Mouse (Mus musculus) G1E-ER4 (cell line): ENCODE data around the gene Borcs5. TPM values are rescaled to one million over a fixed set of nuclear protein-coding genes. Genes with fewer than 3 reads are reported as not detected.
A peak's percentile ranks its signal among the peaks of the same experiment; 100 is the strongest.

Experiments used
- GATA1 ChIP-seq: IDR thresholded peaks from one replicate; pipeline ENCODE4 v1.8.0; 2012; ENCODE audit warnings: low read length, inconsistent platforms
- polyA plus RNA-seq: library from polyadenylated mRNA; stranded (reverse); fragments of >175 nt; gene quantifications from 2 replicates; pipeline ENCODE4 v1.2.3, GENCODE M21; 2012

Borcs5 gene
- polyA plus RNA-seq, 1 experiment: 15.0 TPM

DNA sequence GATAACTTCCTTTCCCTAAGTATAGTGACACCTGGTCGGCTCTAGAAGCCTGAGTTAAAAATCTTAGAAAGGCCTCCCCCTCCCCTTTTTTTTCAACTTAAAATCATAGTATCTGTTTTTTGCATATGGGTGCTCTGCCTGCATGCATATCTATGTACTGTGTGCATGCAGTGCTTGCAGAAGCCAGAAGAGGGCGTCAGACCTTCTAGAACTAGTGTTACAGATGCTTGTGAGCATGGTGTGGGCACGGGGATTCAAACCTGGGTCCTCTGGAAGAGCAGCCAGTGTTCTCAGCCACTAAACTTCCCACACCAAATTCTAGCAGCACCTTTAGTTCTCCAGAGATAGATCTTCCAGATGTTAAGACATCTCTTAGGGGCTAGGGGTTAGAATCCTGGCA is 21.7 kb upstream of the Borcs5 start:
- TF ChIP-seq GATA1: no peak

DNA sequence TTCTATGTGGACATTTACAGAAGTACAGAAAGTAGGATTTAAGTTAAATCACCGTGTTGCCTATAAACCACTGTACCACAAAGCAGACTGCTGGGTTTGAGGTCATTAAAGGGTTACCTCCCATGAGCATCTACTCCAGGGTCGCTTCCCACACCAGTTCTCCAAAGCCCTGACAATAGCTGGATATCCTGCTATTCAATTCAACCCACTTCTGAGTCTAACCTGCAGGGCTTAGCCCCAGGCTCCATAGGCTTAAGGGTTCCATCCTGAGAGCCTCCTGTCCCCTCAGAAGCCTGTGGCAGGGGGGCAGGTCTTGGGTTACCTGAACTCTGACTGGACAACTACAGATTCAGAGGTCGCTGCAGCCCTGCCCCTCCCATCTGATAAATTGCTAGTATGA is 19.2 kb upstream of the Borcs5 start:
- TF ChIP-seq GATA1: no peak

DNA sequence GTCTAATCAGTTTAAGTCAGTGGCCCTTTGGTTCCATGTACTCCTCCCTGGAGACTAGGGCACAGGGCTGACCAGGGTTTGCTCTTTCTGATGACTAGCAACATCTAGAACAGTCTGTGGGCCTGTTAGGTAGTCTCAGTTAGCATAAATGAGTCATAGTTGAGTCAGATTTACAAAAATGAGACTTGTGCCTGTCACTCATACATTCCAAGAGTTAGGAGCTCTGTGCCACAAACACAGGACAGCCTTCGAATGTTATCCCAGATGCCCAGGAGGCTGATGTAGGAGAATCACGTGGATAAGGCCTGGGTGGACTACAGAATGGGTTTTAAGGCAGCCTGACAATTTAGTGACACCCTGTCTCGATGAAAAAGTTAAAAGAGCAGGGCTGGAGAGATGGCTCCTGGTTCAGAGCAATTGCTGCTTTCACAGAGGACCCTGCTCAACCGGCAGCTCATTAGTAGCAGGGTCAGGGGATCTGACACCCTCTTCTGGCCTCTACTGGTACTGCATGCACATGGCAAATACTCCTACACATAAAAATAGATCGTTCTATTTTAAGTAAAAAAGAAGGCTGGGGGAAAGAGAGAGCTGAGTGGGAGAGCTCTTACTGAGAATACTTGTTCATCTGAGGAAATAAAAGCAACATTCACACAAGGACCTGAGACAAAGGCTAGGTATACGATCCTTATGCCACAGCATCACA is 18.3 kb upstream of the Borcs5 start:
- TF ChIP-seq GATA1: no peak

DNA sequence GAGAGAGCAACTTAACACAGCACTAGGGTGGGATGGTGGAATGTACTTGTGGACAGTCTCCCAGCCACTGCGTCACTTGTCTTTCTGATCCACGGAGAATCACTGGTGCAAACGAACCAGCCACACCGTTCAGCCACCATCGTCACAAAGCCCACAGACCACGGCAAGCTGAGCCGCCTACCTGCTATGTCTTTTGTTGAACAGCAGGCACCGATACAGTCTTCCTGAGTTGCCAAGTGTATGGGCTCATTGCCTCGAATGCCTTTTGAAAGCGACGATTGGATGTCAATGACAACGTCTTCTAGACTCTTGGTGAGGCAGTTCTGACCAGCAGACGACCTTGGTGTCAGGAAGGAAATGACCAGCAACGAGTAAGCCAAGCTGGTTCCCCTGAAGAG is 17.8 kb upstream of the Borcs5 start:
- TF ChIP-seq GATA1: no peak

DNA sequence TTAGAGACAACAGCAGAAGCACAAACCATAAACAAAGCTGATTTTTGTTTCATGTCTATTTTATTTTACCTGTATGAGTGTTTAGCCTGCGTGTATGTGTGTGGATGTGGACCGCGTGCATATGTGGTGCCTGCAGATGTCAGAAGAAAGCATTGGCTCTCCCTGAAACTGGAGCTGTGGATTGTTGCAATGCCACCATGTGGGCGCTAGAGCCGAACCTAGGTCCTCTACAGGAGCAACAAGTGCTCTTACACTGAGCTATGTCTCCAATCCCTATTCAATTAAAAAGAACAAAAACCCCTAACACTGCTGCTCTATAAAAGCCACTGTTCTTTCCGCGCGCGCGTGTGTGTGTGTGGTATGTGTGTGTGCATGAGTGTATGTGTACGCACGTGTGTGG is 13.9 kb upstream of the Borcs5 start:
- TF ChIP-seq GATA1: no peak

DNA sequence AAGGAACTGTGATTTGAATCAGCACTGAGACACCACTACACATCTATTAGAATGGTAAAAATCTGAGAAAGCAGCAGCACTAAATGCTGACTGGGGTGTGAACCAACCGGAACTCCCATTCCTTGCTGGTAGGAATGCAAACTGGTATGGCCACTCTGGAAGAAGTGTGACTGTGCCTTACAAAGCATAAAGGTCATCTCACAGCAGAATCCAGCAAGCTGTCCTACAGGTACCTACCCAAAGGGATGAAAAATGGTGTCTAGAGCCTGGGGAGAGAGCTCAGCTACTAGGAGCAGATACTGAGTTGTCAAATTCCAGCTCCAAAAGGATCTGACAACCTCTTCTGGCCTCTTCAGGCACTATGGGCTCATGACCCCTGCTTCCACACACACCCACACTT is 12.7 kb upstream of the Borcs5 start:
- no peak for TF ChIP-seq GATA1

DNA sequence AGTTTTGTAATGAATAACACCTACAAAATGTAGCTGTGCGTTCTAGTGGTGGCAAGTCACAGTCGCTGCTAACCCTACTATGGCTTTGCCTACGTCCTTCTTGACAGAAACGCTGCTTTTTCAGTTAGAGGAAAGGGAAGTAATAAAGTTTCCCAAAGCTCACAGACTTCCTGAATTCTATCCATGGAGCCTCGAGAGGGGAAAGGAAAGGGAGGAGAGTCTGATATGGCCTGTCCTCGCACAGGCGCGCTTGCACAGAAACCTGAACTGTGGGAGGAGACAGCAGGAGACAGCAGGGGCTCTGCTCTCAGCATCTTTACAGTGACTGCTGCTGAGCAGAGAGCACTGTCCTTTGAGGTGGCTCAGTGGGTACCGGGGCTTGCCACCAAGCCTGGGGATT is 8.9 kb upstream of the Borcs5 start:
- no peak for TF ChIP-seq GATA1

DNA sequence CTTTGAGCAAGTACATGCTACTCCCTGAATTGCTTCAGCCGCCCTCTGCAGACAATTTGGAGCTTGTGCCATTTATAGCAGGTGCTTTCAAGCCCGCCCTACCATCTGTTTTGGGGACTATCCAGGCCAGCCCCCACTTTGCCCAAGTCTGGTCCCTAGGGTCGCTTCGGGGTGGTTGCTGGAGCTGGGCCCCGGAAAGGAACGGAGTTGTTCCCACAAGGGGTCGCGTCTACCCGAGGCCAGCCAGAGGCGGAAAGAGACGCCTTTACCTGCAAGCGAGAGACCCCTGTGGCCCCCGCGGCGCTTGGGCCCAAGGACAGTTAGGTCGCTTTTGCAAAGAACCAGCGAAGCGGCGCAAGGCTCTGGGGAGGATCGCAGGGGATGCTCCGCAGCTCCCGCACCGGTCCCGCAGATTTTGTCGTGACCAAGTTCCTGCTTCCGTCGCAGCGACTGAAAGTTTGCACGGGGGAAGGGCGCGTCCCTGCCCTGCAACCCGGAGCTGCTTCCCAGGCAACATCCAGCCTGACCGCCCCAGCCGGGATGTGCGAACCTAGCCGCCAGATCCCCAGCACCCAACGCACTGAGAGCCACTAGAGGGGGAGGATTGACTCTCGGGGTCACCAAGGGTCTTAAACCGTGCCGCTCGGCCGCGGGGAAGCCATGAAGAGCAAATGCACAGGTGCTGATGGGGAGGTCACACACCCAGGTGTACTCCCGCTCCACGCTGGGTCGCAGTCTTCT is 7.2 kb upstream of the Borcs5 start, which contains the start of gene Mansc1:
Gene Mansc1 (minus strand): TSS at position 542 of the 741 bp plus-strand sequence.
- no peak for TF ChIP-seq GATA1

DNA sequence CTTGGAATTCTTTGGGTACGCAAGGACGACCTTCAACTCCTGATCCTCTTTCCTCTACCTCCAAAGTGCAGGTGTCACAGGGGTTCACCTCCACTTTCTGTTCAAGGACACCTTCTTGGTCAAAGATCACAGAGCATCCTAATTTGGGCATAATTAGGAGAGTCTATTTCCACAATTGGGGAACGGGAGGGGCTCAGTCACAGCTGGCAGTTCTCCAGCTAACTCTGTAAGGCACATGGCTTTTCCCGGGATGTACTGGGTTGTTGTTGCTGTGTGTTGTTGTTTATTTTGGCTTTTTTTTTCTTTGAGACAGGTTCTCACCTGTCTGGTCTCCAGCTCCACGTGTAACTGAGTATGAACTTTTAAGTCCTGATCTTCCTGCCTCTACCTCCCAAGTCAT is 6.6 kb upstream of the Borcs5 start:
- TF ChIP-seq GATA1: no peak

DNA sequence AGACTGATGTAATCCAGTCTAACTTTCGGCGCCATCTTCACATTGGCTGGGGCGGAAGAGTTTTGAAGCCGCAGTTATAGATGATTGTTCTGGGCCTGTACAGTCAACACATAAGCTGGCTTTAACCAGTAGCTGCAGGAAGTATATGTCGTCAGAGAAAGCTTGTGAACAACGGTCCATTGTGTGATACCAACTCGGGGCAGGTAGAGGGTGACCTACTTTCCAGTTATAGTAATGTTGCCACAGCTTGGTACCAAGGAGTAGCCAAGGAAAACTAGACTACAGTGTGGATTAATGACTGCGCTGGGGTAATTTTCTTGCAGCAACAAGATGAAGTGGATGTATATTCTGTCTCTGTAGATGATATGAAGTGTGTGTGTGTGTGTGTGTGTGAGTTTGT is 5.8 kb upstream of the Borcs5 start:
- TF ChIP-seq GATA1: no peak

DNA sequence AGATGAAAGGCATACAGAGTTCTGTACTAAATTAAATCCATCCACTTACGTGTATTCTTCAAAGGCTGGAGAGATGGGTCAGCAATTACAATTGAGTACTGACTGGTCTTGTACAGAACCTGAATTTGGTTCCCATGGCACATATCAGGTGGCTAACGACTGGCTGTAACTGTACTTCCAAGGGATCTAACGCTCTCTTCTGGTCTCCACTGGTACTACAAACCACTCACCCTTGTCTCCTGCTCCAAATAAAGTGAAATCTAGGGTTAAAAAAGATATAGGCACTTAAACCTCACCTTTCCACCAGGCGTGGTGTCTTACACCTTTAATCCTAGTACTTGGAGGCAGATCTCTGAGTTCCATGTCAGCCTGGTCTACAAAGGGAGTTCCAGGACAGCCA is 2.8 kb upstream of the Borcs5 start:
- TF ChIP-seq GATA1: no peak

DNA sequence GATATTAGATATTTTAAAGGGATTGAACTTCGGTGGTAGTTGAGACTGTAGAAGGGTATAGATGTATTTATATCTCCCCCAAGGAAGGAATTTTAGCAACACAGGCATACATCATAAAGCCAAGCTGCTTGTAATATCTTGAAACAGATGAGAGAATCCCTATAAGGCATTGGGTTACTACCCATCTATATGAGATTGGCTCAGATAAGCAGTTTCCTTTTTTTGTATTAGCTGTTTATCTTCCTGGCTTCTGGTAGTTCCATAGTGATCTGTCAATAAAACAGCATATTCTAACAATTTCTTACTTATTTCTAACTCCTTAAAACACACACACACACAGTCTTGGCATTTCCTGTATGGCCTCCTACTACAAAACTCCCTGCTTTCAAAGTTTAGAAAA is 590 bp downstream of the Borcs5 start:
- TF ChIP-seq GATA1: peak; percentile 7

DNA sequence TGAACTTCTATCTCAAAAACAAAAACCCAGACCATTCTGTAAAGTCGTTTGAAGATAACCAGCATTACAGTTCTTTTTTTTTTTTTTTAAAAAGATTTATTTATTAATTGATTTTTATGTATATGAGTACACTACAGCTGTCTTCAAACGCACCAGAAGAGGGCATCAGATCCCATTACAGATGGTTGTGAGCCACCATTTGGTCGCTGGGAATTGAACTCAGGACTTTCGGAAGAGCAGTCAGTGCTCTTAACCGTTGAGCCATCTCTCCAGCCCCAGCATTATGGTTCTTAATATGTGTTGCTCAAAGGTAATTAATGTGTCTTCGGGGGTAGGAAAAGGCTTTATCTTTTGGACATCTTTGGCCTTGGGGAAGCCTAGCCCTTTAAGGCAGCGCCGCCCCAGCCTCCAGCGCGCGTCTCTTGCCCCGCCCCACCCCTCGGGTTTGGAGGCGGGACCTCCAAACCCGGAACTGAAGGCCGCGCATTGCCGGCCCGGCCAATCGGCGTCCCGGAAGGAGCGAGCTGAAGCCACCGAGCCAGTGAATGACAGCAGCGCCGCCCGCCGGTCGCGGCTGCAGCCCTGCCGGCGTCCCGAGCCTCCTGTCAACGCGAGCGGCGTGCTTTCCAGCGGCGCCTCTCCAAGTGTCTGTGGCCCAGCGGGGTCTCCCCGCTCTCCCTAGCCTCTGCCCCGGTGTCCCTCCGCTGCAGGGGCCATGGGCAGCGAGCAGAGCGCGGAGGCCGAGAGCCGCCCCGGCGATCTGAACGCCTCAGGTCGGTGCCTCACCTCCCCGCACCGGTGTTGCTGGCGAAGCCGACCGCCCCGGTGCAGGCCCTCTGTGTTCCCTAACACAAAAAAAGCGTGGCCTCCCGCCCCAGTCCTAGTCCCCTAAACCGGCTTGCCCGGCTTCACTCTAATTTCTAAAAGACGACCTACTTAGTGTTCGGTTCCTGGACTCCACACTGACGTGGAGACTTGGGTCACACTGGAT is 1.5 kb downstream of the Borcs5 start:
- TF ChIP-seq GATA1: no peak

DNA sequence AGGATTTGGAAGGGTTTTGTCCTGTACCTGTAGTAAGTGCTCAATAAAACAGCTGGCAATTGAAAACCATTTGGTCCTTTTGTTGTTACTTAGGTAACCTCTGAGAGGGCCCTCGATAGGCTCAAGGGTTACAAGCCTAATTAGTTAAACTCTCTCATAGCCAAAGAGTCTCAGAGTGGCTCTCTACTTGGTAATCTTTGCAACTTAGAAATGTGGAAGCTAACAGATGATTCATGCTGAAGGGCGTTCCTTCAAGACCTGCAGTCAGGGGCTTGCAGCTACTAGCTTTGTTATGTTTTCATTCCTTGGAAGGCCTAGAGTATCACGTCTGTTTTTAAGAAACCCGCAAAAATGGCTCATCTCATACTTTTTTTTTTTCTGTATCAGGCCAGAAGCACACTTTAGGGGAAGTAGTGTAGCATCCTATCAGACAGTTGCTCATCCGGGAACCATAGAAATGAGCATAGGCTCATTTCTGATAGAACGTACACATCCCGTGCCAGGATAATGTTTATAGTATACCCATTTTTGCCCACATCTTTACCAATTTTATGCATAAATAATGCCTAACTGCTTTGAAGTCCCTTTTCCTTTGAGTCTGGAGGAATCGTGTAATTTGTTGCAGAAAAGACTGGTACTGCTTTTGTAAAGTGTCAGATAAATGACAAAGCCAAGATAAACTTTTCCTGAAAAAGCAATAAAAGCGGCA is 2.6 kb downstream of the Borcs5 start:
- TF ChIP-seq GATA1: no peak

DNA sequence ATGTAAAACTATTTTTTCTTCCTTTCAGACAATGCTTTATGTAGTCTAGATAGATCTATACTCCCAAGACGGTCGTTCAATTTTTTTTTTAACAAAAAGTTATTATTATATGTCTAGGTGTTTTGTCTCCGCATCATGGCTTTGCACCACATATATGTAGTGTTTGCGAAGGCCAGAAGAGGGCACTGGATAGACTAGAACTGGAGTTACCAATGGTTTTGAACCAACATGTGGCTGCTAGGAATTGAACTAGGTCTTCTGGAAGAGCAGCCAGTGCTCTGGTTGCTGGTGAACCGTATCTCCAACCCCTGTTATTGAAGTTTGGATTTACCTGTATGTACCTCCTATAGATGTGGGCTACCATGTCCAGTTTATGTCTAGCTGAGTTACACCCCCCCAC is 4.0 kb downstream of the Borcs5 start:
- no peak for TF ChIP-seq GATA1
